In genomic region chr14:16248603-16249157, GRCm38 (mm10) we compare ENCODE assay signal across 8 mouse cellular contexts. TPM values are rescaled to one million over a fixed set of nuclear protein-coding genes. Genes with fewer than 3 reads are reported as not detected.
DNase-seq lines count a peak whose midpoint lies in the region; ATAC-seq and TF ChIP-seq lines count a peak whose summit lies in the region.

No protein-coding gene starts in this region.

- TF ChIP-seq POLR2A in cortical plate, adult 2 months (IDR thresholded peaks at IDR 0.05; ENCODE audit: extremely low read depth, insufficient read depth, low read length), result no peak
- no peak for TF ChIP-seq POLR2A in myocyte (IDR thresholded peaks at IDR 0.05; ENCODE audit: insufficient read length, low read depth)

- WGBS in hindbrain, embryonic 16.5 days, result 18% methylated on average over 9 of the region's 9 CpGs

- peak overlapping the region; percentile 66 for H3ac ChIP-seq in myocyte (ENCODE audit: control insufficient read depth, insufficient read length)

- no peaks in the 10 kb centered on the region for H3K36me3 ChIP-seq in hindbrain, embryonic 16.5 days (ENCODE audit: control insufficient read depth, insufficient read depth, low read length)
- H3K36me3 ChIP-seq in myocyte (ENCODE audit: control insufficient read depth, insufficient read depth), result no peaks in the 10 kb centered on the region

- no peaks in the 10 kb centered on the region for H3K79me2 ChIP-seq in myocyte (ENCODE audit: control insufficient read depth, insufficient read depth)

- H3K4me2 ChIP-seq in hindbrain, embryonic 16.5 days (ENCODE audit: low read length), result peak overlapping the region; percentile 65
- peak overlapping the region; percentile 82 for H3K4me2 ChIP-seq in myocyte (ENCODE audit: low read depth)

- H3K4me1 ChIP-seq in cortical plate, adult 2 months (ENCODE audit: control insufficient read depth, insufficient read depth, low read length), result peaks cover 4% of the 10 kb centered on the region; the same call in 1 of the 2 replicates
- H3K4me1 ChIP-seq in hindbrain, embryonic 16.5 days (ENCODE audit: control insufficient read depth, insufficient read depth, low read depth, low read length), result peaks cover 18% of the 10 kb centered on the region

- intact Hi-C loops in left cerebral cortex, adult 2 months (cut with DNase I), result loop anchor here (2.0 kb wide), 1 partner anchor 116 kb away; the partner anchor contains the start of gene Top2b
- intact Hi-C loops in left cerebral cortex, postnatal 36 days (cut with DNase I), result loop anchor here (2.0 to 5.0 kb wide), 2 partner anchors 116 to 134 kb away; partner anchors contain the start of gene Top2b

- TF ChIP-seq CTCF in left cerebral cortex, adult 2 months (IDR thresholded peaks at IDR 0.05), result no peak
- no peak for TF ChIP-seq CTCF in cortical plate, adult 2 months (IDR thresholded peaks at IDR 0.05; ENCODE audit: extremely low read depth, insufficient read depth, low read length)

- H3K27ac ChIP-seq in left cerebral cortex, adult 2 months, result peak overlapping the region; percentile 98
- H3K27ac ChIP-seq in cortical plate, adult 2 months (ENCODE audit: insufficient read depth, low read length), result no peak overlapping the region
- peak overlapping the region; percentile 87; the same call in 1 of the 2 replicates for H3K27ac ChIP-seq in hindbrain, embryonic 16.5 days (ENCODE audit: low read depth, low read length)

- peak overlapping the region; percentile 96 for H3K4me3 ChIP-seq in left cerebral cortex, adult 2 months
- H3K4me3 ChIP-seq in cortical plate, adult 2 months (ENCODE audit: insufficient read depth, low read length), result peak overlapping the region; percentile 97
- H3K4me3 ChIP-seq in hindbrain, embryonic 16.5 days (ENCODE audit: low read length), result peak overlapping the region; percentile 88
- peak overlapping the region; percentile 67 for H3K4me3 ChIP-seq in myocyte

- ATAC-seq in hindbrain, embryonic 16.5 days, result peak; percentile 63

- no peaks in the 10 kb centered on the region for H3K27me3 ChIP-seq in hindbrain, embryonic 16.5 days (replicated peaks; ENCODE audit: control insufficient read depth, insufficient read depth, low read length)
- no peaks in the 10 kb centered on the region for H3K27me3 ChIP-seq in myocyte (ENCODE audit: control insufficient read depth, insufficient read depth, insufficient read length)

- DNase-seq in left cerebral cortex, adult 2 months (ENCODE audit: extremely low spot score in 1 of 2, low spot score in 2 of 2), result no peak
- DNase-seq in left cerebral cortex, postnatal 36 days (ENCODE audit: low spot score in 2 of 2), result no peak
- DNase-seq in ovary, postnatal 10 days (ENCODE audit: low spot score), result no peak
- no peak for DNase-seq in cerebellum, adult 8-10 months
- DNase-seq in cerebellum, postnatal 36 days, result no peak

- H3K9me3 ChIP-seq in hindbrain, embryonic 16.5 days (ENCODE audit: control insufficient read depth, low read length), result no peaks in the 10 kb centered on the region

- H3K9ac ChIP-seq in hindbrain, embryonic 16.5 days (ENCODE audit: low read depth, low read length), result peak overlapping the region; percentile 95

TF ChIP-seq in myocyte, 11 proteins besides CTCF, POLR2A, EP300 and RAD21:
- TF ChIP-seq SRF (IDR thresholded peaks at IDR 0.05; ENCODE audit: control insufficient read depth, insufficient read length, low read depth) (no peak), REST (IDR thresholded peaks at IDR 0.05; ENCODE audit: insufficient read depth, insufficient read length) (no peak), POLR2AphosphoS2 (IDR thresholded peaks at IDR 0.05; ENCODE audit: insufficient read length, low read depth) (no peak), CEBPB (IDR thresholded peaks at IDR 0.05; ENCODE audit: insufficient read depth, poor library complexity, severe bottlenecking) (no peak), TCF12 (IDR thresholded peaks at IDR 0.05; ENCODE audit: insufficient read depth, poor library complexity, severe bottlenecking) (no peak), USF1 (IDR thresholded peaks at IDR 0.05; ENCODE audit: low read depth) (no peak), MYOD1 (IDR thresholded peaks at IDR 0.05; ENCODE audit: control insufficient read depth in 1 of 3, insufficient read length in 2 of 3, low read depth in 2 of 3) (no peak)

RNA-seq across cellular contexts. Expression of gene Ngly1, which starts 0.4 kb away (rescaled TPM):
- 10 to 100 TPM; 26.9 to 28.8 TPM for total RNA-seq in left cerebral cortex, adult 2 months (2021)
- 10 to 100 TPM; 29.1 to 33.4 TPM for total RNA-seq in left cerebral cortex, postnatal 36 days (2021)
- 17.3 and 17.5 TPM in 2 replicates for polyA plus RNA-seq in cortical plate, adult 2 months (2012; rRNA removed)
- polyA plus RNA-seq in hindbrain, embryonic 16.5 days (2015; fragmentation: Nextera tagmentation; extraction: Ambion mirVana), result 27.4 and 30.1 TPM in 2 replicates
- 8.0 TPM for polyA plus RNA-seq in myocyte (2012; fragmentation: generic; extraction: Trizol)

RNA-seq across cellular contexts. Expression of gene Oxsm, which starts 0.9 kb away (rescaled TPM):
- total RNA-seq in left cerebral cortex, adult 2 months (2021), result 10 to 100 TPM; 10.1 to 10.4 TPM
- total RNA-seq in left cerebral cortex, postnatal 36 days (2021), result 10 to 100 TPM; 10.4 to 11.6 TPM
- polyA plus RNA-seq in cortical plate, adult 2 months (2012; rRNA removed), result 6.0 and 6.1 TPM in 2 replicates
- polyA plus RNA-seq in hindbrain, embryonic 16.5 days (2015; fragmentation: Nextera tagmentation; extraction: Ambion mirVana), result 1.8 and 2.9 TPM in 2 replicates
- 3.7 TPM for polyA plus RNA-seq in myocyte (2012; fragmentation: generic; extraction: Trizol)
